Mouse (Mus musculus): ENCODE results near the gene Myo18b.

Gene Myo18b

DNA sequence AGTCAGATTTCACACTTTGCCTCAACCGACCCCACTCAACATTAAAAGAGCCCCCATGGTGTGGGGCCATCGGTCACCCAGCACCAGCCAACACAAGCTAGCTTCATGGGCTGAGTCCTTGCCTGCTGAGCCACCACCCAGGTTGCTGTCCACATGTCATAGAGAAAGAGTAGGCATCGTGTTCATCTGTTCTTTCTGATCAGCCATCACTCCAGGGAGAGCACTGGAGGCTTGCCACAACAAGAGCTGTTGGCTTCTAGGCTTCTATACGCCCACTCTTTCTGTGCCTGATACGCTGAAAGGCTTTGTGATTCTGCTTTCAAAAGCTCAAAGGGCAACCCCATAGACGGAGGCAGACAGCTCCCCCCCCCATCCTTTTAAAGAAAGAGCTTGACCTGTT lies 151.0 kb downstream of the Myo18b start:
- DNase-seq (ENCODE audit: low spot score) = no peak

GRCm38 (mm10) chr5:112744571-112744970 lies 151.6 kb downstream of the Myo18b start:
- no peak for DNase-seq (ENCODE audit: low spot score)

DNA sequence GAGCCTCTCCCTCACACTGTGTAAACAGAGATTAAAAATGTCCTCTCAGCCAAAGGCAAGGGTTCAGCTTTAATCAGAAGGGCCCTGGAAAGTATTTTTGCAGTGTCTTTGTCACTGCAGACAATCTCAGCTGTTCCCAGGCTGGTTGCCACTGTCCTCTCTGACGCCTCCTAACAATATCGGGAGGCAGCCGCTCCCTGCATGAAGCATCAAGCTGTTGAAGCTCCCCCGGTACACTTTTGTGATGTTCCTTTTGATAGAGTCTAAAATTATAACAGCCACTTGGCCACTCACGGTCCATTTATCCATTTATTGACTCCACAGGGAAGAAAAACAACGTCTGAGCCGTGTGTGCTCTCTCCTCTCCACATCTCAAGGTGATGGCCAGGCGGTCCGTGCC lies 153.0 kb downstream of the Myo18b start:
- no peak for DNase-seq (ENCODE audit: low spot score)

GRCm38 (mm10) chr5:112740651-112741050 lies 155.5 kb downstream of the Myo18b start:
- no peak for DNase-seq (ENCODE audit: low spot score)

GRCm38 (mm10) chr5:112735040-112735439 lies 161.1 kb downstream of the Myo18b start:
- no peak for DNase-seq (ENCODE audit: low spot score)

- no peak for DNase-seq (ENCODE audit: low spot score)
These were observed 165.6 kb downstream of the Myo18b start for GRCm38 (mm10) chr5:112730604-112731003.

- no peak for DNase-seq (ENCODE audit: low spot score)
These were observed 167.7 kb downstream of the Myo18b start for GRCm38 (mm10) chr5:112728432-112728831.

DNA sequence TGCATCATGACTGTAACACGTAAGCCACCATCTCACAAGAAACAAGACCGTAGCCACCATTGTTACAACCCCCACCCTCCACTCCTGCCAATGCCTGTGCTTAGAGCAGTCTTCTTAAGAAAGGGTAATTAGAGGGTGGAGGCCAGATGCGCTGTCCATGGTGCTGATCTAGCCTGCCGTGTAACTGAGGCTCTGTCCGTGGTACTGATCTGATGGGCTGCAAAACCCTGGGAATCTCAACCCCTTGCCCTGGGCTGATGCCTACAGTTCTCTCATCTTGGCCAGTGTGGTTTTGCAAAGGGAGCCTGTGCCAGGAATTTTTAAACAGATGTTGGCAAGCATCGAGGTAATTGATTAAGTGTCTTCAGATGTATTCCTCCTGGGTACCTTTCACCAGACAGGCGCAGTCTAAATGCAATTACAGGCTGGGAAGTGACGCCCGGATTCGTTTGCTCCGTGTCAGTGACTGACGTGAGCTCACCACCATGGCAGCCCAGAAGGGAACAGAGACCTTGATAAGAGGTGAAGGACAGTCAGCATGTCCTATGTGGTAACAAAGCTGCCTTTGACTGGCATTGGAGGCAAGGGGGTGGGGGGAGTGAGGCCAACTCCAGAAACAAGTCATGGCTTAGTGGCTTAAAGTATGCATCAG lies 177.4 kb downstream of the Myo18b start:
- DNase-seq (ENCODE audit: low spot score) = peak; percentile 23

- no peak for DNase-seq (ENCODE audit: low spot score)
These were observed 181.3 kb downstream of the Myo18b start for GRCm38 (mm10) chr5:112714679-112715446.

GRCm38 (mm10) chr5:112709831-112710230 lies 186.3 kb downstream of the Myo18b start:
- DNase-seq (ENCODE audit: low spot score) = no peak

GRCm38 (mm10) chr5:112708441-112708840 lies 187.7 kb downstream of the Myo18b start:
- no peak for DNase-seq (ENCODE audit: low spot score)

DNA sequence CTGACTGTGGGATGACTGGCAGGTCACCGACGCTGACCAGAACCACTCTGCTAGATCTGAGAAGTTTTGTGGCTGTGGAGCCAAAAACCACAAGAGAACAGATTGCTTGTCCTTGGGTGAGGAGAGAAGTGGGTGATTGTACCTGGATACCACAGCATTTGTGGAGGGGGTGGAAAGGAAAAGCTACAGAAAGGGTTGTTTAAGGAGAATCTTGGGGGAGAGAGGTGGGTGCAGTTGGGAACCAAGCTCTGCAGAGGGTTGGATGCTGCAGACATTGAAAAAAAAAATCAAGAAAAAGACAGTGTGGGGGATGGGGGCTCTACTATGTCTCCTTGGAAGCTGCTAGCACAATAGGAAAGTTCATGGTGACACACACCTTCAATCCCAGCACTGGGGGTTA lies 188.7 kb downstream of the Myo18b start:
- no peak for DNase-seq (ENCODE audit: low spot score)

DNA sequence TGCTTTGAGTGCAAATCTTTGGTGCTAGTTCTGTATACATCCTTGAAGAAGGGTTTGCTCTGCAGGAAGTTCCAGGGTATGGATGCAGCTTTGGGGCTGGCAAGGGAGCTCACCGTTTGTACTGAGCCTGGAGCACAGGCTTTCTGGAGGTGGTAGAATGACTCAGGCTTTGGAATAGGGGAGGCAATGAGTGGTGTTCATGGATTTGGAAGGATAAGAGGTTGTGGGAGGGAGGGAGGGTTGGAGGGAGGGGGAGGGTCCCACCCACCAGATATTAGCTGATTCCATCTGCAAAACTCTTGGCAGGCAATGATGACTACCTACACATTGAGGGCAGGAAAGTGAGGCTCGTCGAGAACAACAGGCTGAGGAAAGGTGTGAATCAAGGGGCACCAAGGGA lies 195.4 kb downstream of the Myo18b start:
- DNase-seq (ENCODE audit: low spot score) = no peak

DNA sequence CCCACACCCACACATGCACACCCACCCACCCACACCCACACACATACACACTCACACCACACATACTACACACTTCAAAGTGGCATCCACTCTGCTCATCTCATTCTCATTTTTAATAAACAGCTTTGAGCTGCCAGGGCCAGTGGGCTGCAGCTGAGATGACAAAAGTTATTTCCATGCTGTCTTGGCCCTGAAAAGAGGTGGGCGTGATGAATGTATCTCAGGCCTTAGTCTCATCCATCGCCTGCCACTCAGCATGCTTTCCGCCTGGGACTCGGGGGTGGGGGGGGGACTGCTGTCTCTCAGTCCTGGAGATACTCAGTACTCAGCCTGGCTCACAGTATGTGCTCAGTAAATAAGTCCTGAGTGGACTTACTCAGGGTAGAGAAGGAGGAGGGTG lies 199.5 kb downstream of the Myo18b start:
- no peak for DNase-seq (ENCODE audit: low spot score)

- DNase-seq (ENCODE audit: low spot score) = no peak
These were observed 200.9 kb downstream of the Myo18b start for GRCm38 (mm10) chr5:112695254-112695711.

DNA sequence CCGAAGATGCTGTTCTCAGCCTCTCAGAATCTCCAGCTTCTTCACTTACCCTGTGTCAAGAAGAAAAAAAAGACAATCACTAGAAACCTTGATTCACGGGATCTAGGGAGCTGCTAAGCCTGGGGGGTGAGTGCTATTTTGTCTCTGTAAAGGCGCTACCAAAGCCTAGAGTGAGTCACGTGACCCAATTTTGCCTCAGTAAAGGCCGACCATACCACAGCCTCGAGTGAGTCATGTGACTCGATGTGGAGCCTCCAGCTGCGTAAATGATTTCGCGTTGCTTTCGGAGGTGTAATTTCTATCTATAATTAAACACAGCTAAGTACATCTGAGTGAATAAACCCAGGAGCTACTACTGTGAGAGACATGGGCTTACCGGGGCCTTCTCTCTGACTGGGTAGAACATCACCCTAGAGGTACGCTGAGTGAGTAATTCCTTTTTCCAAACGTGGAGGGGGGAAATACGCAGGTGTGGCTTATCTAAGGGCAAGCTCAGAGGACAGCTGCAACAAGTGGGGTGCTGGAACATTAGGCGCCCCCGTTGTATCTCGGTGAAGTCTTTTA lies 202.8 kb downstream of the Myo18b start:
- no peak for DNase-seq (ENCODE audit: low spot score)

DNA sequence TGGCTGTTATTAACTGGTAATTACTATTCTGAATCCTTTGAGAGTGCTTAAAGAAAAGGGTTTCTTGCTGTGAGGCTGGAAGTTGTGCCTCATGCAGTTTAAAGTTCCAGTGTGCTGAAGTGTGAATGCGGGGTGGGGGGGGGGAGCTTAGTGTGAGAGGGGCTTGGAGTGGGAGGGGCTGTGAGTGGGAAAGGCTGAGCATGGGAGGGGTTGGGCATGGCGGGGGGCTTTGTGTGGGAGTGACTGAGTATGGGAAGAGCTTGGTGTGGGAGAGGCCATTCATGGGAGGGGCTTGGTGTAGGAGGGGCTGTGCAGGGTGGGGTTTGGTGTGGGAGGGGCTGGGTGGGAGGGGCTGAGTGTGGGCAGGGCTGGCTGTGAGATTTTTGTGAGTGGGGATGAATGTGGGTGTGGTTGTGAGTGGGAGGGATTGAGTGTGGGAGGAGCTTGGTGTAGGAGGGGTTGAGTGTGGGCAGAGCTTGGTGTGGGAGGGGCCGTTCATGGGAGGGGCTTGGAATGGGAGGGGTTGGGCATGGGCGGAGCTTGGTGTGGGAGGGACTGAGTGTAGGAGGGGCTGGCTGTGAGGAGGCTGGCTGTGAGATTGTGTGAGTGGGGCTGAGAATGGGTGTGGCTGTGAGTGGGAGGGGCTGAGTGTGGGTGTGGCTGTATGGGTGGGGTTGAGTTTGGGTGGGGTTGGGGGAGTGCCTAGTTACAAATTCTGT lies 208.9 kb downstream of the Myo18b start:
- DNase-seq (ENCODE audit: low spot score) = no peak

DNA sequence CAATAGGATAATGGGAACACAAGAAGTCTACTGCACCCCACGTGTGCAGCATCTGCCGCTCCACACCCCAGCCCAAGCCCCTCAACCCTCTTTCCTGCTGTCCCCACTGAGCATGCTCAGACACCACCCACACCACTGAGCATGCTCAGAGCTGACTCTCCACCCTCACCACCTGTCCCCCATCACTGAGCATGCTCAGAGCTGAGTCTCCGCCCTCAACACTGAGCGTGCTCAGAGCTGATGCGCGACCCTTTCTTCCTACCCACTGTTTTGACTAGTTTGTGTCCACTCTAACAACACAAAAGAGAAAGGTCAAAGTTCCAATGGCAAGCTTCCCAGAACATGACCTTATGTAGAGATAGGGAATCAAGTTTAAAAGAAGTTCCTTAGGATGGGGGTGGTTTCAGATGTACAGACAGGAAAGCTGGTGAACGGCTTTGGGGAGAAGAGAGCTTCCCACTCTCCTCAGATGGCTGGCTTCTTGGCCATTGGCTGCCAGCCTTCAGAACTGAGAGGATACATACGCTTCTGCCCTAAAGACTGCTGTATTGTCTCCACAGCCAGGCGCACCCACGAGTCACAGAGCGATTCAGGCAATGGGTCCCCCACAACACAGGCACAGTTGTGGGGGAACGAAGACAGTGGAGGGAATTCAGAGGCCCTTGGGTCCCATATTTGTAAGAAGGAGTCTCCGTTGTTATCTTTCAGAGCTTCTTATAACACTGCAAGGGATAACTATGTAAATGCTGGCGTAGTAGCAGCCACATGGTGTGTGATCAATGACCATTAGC lies 209.7 kb downstream of the Myo18b start:
- no peak for DNase-seq (ENCODE audit: low spot score)

DNA sequence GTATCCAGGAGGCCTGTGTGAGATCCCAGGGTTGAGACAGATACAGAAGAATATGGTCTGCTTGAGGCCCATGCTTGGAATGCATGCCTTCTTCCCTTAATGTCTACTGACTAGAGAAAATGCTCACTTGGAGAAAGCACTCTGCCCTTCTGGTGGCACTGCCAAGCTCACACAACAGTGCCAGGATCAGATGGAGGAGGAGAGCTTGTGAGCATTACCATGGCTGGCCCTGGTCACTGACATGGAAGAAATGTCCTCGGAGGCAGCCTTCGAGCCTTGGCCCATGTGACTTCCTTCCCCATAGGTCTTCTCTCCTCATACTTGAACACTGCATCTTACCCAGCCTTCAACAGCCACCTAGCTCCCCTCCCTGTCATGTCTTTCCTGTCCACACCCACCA lies 216.9 kb downstream of the Myo18b start:
- DNase-seq (ENCODE audit: low spot score) = no peak

- DNase-seq (ENCODE audit: low spot score) = no peak
These were observed 218.0 kb downstream of the Myo18b start for GRCm38 (mm10) chr5:112678153-112678552.

- no peak for DNase-seq (ENCODE audit: low spot score)
These were observed 221.4 kb downstream of the Myo18b start for GRCm38 (mm10) chr5:112674806-112675205.

- no peak for DNase-seq (ENCODE audit: low spot score)
These were observed 223.7 kb downstream of the Myo18b start for GRCm38 (mm10) chr5:112672457-112672856.
